Mouse (Mus musculus) megakaryocyte, embryonic 14.5 days (primary cell): ENCODE data around the gene Cox4i1. TPM values are rescaled to one million over a fixed set of nuclear protein-coding genes. Genes with fewer than 3 reads are reported as not detected.

ENCODE experiments used
- H3K27me3 ChIP-seq: replicated peaks from 2 replicates; pipeline ENCODE3; 2012; ENCODE audit warnings: inconsistent platforms
- H3K36me3 ChIP-seq: replicated peaks from 2 replicates; pipeline ENCODE3; 2012; ENCODE audit warnings: low read length, inconsistent platforms, mixed read lengths
- H3K4me1 ChIP-seq: 2 replicates; pipeline ENCODE4 v1.6.1; 2012; ENCODE audit warnings: inconsistent platforms
- H3K4me3 ChIP-seq: replicated peaks from 2 replicates; pipeline ENCODE3; 2012; ENCODE audit warnings: moderate library complexity, mild to moderate bottlenecking, inconsistent platforms
- H3K9me3 ChIP-seq: 2 replicates; pipeline ENCODE4 v1.6.1; 2012; ENCODE audit warnings: inconsistent platforms
- FLI1 ChIP-seq: IDR thresholded peaks from 2 replicates; pipeline ENCODE4 v1.6.1; 2012; ENCODE audit warnings: low read length, inconsistent platforms, mixed read lengths
- GATA1 ChIP-seq: IDR thresholded peaks from 3 replicates; pipeline ENCODE4 v1.6.1; 2012; ENCODE audit warnings: mixed read lengths, low read length, inconsistent platforms, borderline replicate concordance
- polyA plus RNA-seq: library from polyadenylated mRNA; stranded (reverse); fragments of >175 nt; gene quantifications from 2 replicates; pipeline ENCODE4 v1.2.3, GENCODE M21; 2012; ENCODE audit warnings: low replicate concordance; ENCODE audit not compliant: insufficient read depth

The Cox4i1 gene
- polyA plus RNA-seq, 1 experiment: 216 TPM

DNA sequence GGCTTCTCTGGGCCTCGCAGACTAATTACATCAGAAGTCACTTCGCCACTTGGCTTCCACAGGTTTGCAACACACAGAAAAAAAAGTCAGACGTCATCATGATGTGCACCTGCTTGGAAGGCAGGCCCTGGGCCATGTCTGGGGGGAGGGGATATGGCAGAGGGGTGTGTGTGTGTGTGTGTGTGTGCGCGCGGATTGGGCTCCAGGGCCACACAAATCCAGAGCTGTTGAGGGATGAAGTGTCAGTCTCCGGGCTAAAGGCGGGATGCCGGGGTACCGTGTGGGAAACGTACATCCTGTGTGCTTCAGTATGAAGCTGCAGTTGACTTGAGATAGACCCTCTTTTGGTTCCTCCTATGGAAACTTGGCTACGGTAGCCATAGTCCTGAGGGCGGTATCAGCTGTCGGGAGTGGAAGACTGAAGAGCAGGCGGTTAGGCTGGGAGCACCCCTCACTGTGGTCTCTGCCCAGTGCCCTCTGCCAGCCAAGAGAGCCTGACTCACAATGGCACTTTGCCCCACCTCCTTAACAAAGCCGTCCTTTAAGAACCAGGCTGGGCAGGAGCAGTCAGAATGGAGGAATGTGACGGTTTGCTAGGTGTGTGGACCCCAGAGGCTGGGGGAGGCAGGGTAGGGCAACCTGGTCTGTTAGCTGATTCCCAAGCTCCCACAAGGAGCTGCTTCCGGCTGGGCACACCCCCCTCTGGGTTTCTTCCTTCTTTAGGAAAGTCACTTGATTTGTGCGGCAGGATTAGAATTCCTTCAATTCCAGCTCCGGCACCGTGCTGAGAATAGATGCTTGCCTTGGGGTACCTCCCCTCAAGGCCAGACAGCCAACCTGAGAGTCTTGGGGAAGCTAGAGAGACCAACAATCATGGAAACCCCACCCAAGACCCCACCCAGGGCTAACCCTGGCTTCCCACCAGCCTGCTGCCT, 36.3 kb upstream of the Cox4i1 start:
- no peak for TF ChIP-seq FLI1
- no peak for TF ChIP-seq GATA1
- Histone ChIP-seq H3K4me1 (peaks cover 38% of the 10 kb centered on the region), H3K36me3 (no peaks in the 10 kb centered on the region), H3K9me3 (peaks cover 21% of the 10 kb centered on the region), H3K27me3 (peaks cover 90% of the 10 kb centered on the region), H3K4me3 (no peak overlapping the region)

DNA sequence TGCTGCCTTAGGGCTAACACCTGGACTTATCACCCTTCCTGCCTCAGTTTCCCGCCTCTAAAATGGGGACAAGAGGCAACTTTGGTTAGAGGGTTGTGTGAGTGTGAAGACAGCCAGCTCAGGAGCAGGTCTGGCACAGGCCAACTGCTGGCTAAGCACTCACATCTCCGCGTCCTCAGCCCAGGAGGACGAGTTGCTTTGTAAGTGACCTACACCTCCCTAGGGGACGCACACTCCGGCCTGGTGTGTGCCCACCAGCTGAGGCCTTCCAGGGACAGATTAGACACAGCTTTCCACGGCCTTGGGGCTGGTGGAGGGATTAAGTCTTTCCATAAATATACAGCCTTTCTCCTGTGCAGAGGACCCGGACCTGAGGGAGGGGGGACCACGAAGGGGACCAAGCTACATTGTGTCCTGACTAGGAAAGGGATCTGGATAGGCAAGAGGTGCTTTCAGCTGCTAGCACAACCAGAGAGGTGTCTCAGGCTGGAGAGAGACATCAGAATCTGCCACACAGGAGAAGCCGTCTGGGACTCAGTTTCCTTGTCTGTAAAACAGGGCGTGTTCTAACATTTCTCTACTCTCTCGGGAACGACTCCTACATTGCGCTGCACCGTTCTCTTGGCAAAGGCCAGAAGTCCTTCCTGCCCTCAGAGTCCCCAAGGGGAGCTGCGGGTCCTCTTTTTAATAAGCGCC, 34.9 kb upstream of the Cox4i1 start:
- TF ChIP-seq FLI1: no peak
- TF ChIP-seq GATA1: no peak
- H3K9me3 ChIP-seq: peaks cover 30% of the 10 kb centered on the region
- H3K27me3 ChIP-seq: peaks cover 94% of the 10 kb centered on the region
- no peak overlapping the region for H3K4me3 ChIP-seq
- no peaks in the 10 kb centered on the region for H3K36me3 ChIP-seq
- peaks cover 49% of the 10 kb centered on the region for H3K4me1 ChIP-seq

DNA sequence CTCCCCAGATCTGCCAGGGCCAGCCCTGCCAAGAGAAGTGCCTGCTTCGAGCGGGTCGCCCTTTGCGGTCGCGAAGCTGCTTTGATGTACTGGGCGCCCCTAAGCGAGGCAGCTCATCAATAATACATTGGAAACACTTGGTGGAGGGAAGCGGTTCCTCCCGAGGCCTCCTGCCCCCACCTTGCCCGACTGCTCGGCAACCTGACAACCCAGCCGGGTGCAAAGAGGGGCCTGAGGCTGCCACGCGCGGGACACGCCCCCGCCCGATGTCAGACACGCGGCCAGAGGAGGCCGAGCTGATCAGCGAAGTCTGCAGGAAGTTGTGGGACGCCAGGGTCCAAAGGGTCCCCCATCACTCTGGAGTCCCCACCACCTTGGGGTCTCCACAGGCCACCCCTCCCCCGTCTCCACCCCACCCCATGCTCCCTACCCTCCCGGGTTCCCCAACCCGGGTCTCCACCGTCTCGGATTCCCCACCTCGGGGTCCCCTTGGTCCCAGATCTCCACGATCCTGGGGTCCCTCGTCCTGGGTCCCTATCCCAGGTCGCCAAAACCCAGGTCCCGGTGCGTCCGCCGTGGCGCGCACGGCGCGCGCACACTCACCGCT, 34.3 kb upstream of the Cox4i1 start:
- no peak for TF ChIP-seq FLI1
- TF ChIP-seq GATA1: no peak
- H3K27me3 ChIP-seq: peaks cover 89% of the 10 kb centered on the region
- peak overlapping the region; percentile 91 for H3K4me3 ChIP-seq
- peaks cover 49% of the 10 kb centered on the region for H3K4me1 ChIP-seq
- H3K36me3 ChIP-seq: no peaks in the 10 kb centered on the region
- H3K9me3 ChIP-seq: peaks cover 31% of the 10 kb centered on the region

DNA sequence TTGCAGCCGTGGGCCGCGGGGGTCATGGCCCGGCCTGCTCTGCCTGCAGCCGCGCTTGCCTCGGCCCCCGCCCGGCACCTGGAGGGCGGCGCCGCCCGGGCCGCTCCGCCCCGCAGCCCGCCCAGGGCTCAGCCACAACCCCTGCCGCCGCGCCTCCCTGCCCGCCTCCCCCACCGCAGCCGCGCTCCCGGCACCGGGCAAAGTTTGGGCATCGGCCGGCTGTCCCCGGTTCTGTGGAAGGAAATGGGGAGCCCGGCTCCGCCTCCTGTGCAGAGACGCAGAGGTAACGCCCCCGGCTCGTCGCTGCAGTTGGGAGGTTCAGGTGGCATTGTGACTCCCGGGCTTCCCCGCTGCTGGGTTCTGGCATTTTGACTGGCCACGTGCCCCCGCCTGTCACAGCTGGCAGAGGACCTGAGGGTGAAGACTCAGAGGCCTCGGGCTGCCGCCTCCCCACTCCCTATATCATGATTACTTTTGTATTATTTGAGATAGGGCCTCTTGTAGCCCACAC, 33.6 kb upstream of the Cox4i1 start:
- Histone ChIP-seq H3K9me3 (peaks cover 26% of the 10 kb centered on the region), H3K4me1 (peaks cover 49% of the 10 kb centered on the region), H3K36me3 (no peaks in the 10 kb centered on the region), H3K27me3 (peaks cover 86% of the 10 kb centered on the region), H3K4me3 (peak overlapping the region; percentile 91)
- TF ChIP-seq FLI1: no peak
- no peak for TF ChIP-seq GATA1

DNA sequence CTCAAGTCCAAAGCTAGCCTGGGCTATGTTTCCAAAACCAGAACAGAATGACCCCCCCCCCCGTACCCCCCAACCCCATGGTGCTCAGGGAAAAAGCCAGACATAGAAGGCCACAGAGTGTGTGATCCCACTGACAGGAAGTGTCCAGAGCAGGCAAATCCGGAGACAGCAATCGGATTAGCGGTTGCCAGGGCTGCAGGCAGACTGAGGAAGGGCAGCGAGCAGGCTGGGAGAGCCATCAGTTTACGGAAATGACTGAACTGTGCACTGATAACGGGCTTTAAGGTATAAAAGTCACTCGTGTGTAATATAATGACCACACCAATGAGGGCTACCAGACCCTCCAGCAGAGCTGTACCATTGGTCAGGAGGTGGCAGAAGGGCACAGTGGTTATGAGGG, 26.8 kb upstream of the Cox4i1 start:
- Histone ChIP-seq H3K27me3 (peaks cover 66% of the 10 kb centered on the region), H3K36me3 (no peaks in the 10 kb centered on the region), H3K9me3 (peaks cover 15% of the 10 kb centered on the region), H3K4me3 (peak overlapping the region; percentile 59), H3K4me1 (peaks cover 31% of the 10 kb centered on the region)
- TF ChIP-seq FLI1 (no peak), GATA1 (no peak)

DNA sequence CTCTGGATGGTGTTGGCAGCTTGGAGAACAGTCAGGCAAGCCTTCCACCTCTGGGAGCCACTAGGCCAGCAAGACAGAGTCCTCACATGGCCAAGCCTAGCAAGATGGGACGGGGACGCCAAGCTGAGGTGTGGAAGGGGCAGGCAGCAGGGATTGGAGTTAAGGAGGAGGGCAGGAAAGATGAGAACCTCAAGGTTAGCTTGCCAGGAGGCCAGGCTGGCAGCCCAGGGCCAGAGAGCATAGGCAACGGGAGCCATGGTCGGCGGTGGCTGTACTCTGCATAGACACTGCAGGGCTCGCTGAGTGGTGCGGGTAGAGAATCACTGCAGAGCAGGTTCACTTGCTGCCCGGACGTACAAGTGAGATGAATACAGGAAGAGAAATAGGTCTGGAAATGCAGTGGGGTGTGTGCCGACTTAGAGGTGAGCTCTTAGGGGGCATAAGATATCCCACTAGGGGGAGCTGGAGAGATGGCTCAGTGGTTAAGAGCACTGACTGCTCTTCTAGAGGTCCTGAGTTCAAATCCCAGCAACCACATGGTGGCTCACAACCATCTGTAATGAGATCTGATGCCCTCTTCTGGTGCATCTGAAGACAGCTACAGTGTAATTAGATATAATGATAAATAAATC, 25.9 kb upstream of the Cox4i1 start:
- TF ChIP-seq FLI1: no peak
- TF ChIP-seq GATA1: no peak

DNA sequence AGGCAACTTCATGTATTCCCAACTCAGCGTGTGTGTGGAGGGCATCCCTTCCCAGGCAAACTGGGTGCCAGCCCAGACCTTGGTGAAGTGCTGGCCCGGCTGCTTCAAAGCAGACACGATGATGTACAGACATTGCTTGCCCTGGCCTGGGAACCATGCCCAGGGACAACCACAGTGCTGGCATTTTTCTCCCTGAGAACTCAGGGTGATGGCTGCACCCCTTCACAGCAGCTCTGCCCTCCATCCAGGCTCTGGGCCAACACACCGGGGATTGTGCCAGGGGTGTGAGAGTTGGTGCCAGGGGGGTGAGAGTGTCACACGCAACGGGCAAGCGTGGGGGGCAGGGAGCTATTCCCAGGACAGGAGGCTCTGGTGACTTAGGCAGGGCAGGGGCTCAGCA, 23.4 kb upstream of the Cox4i1 start:
- Histone ChIP-seq H3K4me1 (peaks cover 16% of the 10 kb centered on the region), H3K27me3 (peaks cover 74% of the 10 kb centered on the region), H3K9me3 (peaks cover 5% of the 10 kb centered on the region; the same call in 1 of the 2 replicates), H3K36me3 (no peaks in the 10 kb centered on the region), H3K4me3 (no peak overlapping the region)
- TF ChIP-seq GATA1 (no peak), FLI1 (no peak)

More for the DNA sequence above, 25.9 kb upstream of the Cox4i1 start:
- Histone ChIP-seq H3K27me3 (peaks cover 67% of the 10 kb centered on the region), H3K4me3 (no peak overlapping the region), H3K9me3 (peaks cover 15% of the 10 kb centered on the region), H3K36me3 (no peaks in the 10 kb centered on the region), H3K4me1 (peaks cover 22% of the 10 kb centered on the region)

DNA sequence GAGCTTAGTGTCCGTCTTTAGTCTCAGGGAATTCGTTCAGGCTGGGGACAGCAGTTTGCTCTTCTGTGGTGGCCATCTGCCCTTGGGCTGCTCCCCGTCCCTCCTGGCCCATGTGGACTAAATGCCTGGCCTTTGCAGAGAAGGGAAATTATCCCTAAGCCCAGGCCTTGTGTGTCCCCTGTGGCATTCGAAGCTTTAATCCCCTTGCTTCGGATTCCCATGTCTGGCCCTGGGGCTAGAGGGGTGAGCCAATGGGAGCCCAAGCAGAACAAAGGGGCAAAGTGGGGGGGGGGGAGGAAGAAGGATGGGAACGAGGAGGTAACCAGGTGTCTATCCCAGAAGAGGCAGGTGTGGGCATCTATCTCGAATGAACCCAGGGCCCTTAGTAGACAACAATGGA, 20.5 kb upstream of the Cox4i1 start, which contains the start of gene 1190005I06Rik:
Gene 1190005I06Rik (minus strand): TSS at position 101 of the 400 bp plus-strand sequence.
- H3K4me3 ChIP-seq: no peak within 1 kb of the TSS
- H3K9me3 ChIP-seq: no peaks in the 10 kb centered on the region
- TF ChIP-seq GATA1 (no peak), FLI1 (no peak)
- H3K36me3 ChIP-seq: peaks cover 11% of the 10 kb centered on the region
- H3K4me1 ChIP-seq: peaks cover 8% of the 10 kb centered on the region
- peaks cover 67% of the 10 kb centered on the region for H3K27me3 ChIP-seq
